Mouse (Mus musculus): ENCODE results near the gene Car5b.

Car5b gene

DNA sequence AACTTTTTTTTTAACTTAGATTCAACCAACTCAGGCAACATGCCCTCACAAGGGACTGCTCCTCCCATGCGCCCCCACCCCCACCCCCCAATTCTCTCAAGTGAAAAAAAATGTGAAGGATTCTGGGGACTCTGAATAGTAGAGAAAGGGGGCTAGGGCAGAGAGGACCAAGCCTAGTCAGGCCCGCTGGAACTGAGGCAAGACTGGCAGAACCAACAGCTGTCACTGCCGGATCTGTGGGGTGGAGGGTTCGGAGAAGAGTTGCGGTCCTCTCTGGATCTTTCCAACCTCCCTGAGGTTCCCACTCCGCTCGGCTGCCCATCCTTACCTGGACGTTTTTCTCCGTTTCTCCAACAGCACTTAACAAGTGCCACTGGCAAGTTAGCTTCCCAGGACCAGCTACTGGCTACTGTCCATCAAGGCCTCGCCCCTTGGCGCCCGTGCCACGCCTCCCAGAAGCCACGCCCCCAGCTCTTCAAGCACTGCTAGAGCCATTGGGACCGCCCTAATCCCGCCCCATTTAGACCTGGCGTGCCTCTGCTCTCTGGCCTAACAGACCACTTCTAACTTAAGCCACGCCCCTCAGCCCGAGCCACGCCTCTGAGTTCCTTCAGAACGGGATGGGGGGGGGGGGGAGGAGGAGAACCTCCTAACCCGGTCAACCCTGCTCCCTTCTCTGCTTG is at the start of gene Car5b:
Gene Car5b (minus strand): TSS at position 391 of the 683 bp plus-strand sequence.
- DNase-seq: peak; percentile 43

DNA sequence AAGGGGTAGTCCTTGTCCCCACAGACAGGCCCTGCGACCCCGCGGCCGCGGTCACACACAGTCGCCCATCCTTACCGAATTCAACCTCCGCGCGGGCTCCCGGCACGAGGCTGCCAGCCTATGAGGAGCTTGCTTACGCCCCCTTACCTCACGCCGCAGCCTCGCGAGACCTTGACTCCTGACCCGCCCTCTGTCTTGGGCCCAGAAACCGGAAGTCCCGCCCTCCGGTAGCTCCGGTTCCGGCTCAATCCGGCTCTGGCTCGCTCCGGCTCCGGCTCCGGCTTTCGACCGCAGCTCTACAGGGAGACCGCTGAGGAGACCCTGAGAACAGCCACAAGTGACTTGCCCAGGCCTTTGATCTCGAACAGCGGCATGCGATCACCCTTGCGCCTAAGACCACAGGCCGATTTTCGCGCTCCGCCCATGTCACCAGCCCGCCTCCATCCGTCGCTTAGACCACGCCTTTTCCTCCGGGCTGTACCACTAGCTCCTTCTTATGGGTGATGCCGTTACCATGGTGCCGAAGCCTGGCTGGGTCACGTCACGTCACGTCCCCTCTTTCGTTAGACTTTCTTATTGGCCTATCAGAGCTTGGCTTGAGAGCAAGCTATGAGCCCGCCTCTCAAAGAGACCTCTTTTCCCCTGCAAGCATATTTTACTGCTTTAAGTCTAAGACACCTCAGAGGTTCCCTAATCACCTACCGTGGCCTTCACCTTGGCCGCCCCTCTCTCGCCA is 48.4 kb upstream of the Car5b start, which contains the start of gene Siah1b:
Gene Siah1b (minus strand): TSS at position 454 of the 736 bp plus-strand sequence.
- peak; percentile 96 for DNase-seq

DNA sequence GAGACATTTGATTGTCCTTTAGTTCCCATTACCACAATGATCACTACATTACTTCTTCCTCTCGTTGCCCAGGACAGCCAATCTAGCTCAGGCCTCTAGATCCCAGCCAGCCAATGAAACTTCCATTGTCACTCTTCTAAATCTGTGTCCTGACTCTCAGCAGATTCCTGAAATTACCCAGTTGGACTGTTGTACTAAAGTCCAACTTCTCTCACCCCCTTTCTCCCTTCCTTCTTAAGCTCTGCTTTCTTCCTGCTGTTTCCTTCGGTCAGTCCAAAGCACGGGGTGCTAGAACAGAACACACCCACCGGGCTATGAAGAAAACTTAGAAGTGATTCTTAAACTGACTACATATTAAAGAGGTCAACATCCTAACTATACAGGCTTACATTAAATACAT is 41.2 kb upstream of the Car5b start:
- no peak for DNase-seq

DNA sequence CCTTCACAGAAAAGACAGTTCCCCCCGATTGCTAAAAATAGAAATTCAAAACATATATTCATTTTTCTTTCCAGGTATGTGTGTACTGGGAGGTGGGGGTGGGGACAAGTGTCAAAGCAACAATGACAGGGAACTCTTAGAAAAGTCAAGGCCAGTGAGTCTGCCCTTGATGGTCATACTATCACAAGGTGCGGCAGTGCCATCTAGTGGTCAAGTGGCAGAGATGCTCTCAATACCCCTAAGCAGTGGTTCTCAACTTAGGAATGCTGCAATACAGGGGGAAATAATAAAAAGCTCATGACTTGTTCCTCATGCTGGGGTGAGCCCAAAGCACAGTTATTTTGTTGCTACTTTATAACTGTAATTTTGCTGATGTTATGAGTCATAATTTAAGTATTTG is 38.4 kb upstream of the Car5b start:
- DNase-seq: peak; percentile 35

DNA sequence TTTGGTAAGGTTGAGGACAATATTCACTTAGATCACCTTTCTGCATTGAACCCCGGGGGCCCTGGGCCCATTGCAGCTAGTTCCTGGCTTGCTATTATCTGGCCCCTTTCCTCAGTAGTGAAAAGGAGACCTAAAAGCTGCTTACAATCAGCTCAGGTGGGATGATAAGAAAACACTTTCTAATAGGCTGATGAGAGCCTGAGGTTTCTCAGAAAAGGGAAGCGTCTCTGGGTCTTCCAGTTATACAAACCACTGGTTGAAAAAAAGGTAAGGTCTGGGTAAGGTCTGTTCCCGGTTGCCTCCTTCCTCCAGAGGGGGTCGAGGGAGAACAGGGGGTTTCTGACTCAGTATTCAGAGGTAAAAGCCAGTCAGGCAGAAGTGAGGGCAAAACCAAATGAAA is 31.3 kb upstream of the Car5b start:
- no peak for DNase-seq

DNA sequence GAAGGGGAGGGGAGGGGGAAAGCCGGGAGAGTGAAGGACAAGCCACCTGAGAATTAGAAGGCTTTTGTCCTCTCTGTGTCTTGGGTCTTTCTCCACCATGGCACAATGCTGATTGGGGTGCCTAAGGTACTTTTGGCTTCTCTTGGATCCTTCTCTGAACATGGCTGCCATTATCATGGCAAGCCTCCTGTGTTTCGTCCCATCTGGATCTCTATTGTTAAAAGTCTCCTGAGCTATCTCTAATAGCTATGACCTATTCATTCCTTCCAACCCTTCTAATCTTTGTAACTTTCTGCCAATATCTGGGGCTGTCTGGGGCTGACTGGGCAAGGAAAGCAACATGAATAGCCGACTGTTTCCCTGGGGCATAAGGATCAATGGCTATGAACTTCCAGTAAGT is 30.7 kb upstream of the Car5b start:
- DNase-seq: no peak

DNA sequence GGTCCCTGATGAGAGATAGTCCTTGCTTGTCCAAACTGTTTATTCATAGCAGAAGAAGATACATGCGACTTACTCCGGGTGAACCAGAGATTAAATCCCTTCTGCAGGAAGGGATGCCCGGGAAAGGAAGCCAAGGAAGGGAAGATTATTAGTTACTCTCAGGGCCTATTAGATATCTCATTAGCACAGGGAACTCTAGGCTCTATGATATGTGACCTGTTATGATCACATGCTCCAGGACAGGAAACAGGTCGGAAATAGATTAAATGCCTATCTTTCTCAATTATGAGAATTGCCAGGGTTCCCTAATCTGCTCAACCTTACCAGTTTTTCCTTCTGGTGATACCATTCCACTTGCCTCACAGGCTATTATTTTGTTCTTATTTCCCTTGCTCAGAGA is 27.9 kb upstream of the Car5b start:
- DNase-seq: no peak

DNA sequence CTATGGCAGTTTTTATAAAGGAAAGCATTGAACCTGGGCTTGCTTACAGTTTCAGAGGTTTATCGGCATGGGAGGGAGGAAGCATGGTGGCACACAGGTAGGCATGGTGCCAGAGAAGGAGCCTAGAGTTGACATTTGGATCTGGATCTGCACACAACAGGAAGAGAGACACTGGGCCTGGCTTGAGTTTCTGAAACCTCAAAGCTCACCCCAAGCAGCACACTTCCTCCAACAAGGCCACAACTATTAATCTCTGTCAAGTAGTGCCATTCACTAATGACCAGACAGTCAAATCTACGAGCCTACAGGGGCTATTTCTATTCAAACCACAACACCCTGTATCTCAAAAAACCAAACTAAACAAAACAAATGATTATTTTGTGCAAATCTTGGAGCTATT is 18.9 kb upstream of the Car5b start:
- no peak for DNase-seq

DNA sequence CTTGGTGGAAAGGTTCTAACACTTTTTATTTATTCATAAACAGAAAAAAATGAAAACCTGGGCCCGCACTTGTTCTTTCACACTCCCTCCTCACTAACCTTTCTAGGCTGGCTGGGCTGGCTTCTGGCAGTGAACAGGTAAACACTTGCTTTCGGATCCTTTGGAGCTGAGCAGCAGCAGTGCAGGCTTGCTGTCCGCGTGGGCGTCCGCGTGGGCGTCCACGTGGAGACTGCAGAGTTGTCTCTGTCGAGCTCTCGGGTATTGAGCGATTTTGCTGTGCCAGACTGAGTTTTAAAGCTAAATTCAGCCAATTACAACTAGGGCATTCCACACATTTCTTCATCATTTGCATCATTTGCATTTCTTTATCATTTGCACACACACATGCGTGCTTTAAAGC is 14.3 kb upstream of the Car5b start:
- DNase-seq: no peak

DNA sequence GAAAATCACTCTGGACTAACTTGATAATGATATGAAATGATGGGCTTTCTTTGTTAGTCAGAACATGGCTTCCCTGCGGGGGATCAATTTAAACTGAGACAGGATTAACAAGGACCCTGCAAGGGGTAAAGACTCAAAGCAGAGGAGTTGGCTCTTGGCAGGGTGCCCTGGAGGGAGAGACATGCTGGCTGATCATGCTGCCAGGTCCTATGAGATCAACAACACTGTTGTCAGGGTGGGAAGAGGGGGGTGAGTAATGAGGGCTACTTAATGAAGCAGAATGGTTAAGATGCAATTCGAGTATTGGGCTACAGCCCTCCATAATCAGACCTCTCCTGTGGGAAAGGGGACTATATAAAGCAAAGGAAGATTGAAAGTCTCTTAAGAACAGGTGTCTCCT is 11.1 kb upstream of the Car5b start:
- DNase-seq: no peak

DNA sequence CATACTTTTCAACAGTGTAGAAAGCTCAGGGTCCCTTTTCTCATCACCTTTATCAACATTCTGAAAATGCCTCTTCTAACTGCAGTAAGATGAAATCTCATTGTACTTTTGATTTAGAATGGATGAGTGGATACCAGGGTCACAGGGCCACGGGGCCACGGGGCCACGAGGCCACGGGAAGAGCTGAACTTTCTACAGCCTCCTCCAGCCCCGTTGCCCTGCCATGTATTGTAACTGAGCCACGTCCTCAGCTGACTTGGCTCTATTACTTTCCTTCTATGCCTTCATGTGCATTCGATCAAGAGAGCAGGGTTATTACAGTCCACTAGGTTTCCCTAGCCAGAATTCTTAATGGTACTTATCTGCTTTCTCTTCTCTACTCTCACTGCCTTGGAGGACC is 8.1 kb upstream of the Car5b start:
- DNase-seq: no peak

DNA sequence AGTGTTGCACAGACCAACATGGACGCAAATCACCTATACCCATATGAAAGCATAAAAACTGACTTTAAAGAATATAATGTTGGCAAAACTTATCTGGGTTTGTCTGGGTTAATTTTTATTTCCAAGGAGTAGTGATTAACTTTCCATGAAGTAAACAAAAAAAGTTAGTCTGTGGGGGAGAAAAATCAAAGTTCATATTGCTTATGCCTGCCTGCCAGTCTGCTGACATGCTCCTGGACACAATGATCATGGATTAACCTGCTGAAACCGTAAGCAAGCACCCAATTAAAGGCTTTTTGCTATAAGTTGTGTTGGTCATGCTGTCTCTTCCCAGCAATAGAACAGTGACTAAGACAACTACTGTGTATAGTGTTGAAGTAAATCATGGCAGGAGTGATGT is 7.6 kb upstream of the Car5b start:
- DNase-seq: no peak

DNA sequence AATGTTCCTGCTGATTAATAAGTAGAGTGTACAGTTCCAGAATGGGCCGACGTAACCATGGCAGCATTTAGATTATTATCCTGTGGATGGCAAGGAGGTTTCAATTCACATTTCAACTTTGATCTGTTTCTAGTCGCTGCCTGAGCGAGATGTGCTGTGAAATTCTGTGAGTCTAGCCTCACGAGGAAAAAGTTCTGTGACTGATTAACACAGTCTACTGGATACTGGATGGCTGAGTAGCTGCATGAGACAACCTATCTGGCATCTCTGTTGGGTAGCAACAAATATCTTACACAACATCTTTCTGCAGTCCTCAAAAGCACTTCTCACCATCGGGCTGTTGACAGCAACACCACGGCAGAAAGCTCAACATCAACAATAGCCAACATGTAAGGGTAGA is 4.7 kb upstream of the Car5b start:
- no peak for DNase-seq

DNA sequence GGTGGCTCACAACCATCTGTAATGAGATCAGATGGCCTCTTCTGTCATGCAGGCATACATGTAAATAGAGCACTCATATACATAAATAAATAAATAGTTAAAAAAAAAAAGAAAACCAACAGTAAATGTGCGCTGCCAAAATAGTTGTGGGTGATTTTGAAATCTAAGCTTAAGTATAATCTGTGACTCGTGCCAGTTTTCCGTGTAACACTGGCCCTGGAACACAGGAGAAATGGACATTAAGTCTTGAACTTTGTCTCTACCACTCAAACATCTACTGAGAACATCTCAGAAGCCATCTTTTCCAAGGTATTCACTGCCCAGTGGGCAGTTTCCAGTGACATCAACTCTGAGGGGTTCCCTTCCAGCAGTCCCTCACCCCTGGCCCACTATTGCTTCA is 12.2 kb downstream of the Car5b start:
- DNase-seq: no peak

DNA sequence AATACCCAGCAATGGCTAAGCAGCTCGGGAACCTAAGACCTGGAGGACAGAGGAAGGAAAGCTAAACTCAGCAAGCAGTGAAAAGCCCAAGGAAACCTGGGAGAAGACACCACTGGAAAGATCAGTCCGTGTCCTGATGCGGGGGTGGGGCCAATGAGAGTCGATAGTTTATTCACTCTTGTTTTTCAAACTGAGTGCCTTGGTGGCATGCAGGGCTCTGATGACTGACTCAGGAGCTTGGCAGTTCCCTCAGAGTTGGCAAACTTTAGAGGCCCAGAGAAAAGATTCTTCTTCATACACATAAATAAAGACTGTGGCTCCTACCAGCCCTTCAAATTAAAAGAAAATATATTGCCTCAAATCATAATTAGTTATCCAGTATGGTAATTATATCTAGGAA is 12.8 kb downstream of the Car5b start:
- no peak for DNase-seq

DNA sequence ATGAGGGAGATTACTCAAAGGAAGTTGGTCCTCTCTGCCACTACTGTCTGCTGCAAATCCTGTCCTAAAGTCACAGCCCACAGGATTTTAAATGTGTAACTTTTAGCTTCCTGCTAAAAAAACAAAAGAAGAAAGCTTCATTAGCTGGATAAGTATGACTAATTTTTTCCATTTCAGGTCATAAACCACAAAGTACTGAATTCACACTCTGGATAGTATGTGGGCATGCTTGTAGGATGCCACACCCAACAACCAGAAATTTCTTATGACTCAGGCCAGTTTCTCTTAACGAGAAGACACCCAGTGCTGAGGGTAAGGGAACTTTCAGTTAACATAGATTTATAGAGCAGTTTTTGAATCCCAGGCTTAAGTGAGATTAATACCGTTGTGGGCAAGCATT is 14.5 kb downstream of the Car5b start:
- DNase-seq: no peak

DNA sequence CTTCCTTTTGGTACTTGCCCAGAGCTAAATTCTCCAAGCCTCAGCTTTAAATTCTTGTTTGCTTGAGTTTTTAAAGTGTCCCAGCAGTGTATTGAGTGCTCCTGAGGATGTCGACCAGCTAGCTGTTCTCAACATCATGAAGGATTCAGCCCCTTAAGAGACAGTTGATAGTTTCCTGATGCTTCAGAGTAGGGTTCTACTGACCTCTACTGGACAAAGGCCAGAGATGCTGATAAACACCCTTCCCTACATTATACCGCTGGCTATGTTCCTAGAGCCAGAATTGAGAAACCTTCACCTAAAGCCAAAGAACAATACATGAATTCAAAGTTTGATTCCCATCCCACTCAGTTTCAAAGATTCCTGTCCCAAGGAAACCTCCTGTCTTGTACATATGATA is 23.0 kb downstream of the Car5b start:
- DNase-seq: peak; percentile 2

DNA sequence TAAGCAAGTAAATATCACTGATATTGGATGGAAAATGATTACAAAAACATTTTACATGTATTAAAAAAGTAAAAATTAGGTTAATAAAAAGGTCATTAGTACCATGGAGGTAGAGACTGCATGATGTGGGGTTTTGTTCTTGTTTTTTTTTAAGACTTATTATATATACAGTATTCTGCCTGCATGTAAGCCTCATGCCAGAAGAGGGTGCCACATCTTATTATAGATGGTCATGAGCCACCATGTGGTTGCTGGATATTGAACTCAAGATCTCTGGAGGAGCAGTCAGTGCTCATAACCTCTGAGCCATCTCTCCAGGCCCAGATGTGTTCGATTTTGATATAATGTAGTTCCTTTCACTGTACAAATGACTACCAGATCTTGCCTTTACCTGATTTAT is 27.9 kb downstream of the Car5b start:
- DNase-seq: no peak

DNA sequence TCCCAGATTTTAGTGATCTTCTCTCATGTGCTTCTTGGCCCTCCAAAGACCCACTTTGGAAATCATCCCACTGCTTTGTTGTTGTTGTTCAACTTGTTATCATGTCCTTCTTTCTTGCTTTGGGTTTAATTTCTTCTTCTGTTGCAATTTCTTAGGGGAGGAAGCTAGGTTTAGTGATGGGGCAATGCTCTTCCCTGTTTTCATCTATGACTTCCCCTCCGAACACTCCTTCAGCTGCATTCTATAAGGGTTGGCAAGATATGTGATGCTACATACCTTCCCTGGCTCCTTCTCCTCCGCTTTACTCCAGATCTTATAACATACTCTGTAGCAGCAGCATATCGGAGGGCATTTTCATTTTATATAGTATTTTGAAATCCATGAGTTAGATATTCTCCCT is 31.0 kb downstream of the Car5b start:
- no peak for DNase-seq

DNA sequence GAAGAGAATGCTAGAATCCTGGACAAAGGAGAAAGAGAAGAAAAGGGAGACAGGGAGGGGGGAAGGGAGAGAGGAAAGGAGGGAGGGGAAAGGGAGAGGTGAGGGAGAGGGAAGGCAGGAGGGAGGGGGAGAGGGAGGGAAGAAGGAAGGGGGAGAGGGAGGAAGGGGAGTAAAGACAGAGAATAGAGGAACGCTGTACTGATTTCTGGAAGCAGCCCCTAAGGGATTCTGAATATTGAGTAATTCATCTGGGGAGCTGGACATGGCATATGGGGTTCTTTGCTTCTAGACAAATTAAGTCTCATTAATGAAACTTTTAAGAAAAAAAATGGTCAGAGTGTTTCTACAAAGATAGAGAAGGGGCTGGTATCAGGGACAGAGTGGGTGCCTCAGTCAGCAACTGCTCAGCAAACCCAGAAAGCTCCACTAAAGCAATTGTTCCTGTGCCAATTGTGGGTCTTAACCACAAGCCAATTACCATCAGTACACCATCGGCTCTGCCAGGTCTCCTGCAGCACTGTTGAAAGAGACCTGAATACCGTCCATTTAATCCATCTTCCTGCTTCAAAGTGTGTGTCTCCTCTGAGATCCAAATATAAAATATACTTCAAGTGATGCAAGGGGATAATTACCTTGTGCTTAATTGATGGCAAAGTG is 40.0 kb downstream of the Car5b start:
- DNase-seq: no peak

DNA sequence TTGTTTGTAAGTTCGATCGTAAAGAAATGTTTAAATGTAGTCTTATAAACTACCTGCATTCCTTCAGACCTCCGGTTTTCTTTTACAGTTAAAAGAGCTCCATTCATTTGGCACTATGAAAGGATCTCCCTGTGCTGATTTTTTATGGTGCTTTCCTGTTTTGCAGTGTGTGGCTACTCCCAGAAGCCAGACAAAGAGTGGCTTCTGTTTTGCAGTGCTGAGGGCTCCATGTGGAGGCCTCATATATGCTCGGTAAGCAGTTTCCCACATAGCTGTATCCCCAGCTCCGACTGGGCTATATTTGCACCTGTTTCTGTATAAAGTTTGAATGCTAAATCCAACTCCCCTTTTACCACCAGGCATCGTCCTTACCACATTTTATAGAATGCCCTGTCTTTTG is 45.7 kb downstream of the Car5b start:
- no peak for DNase-seq

DNA sequence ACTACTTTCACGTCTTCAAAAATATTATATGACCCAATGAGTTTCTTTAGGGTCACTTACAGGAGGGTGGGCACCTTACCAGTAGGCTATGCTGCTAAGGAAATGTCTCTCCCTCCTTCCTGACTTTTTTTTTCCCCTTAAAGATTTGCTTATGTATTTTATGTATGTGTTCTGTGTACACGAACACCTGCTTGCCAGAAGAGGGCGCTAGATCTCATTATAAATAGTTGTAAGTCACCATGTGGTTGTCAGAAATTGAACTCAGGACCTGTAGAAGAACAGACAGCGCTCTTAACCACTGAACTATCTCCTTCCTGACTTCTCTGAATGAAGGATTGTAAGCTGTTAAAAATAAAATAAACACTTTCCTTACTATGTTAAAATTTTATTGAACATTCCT is 46.3 kb downstream of the Car5b start:
- no peak for DNase-seq

DNA sequence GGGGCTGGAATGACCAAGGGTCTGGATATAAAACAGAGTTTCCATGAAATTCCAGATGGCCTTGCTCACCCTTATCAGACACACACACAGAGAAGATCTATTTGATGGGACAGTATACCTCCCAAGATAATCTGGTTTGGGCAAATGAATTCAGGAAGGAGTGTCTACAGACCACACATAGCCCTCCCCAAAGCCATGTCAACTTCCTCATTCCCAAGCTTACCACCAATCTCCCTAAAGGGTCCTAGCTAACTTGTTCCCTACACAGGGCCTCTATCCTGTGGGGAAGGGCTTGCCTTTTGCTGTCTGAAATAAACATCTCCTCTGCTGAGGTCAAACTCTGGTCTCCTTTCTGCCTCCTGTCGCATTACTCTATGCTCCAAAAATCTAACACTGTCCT is 46.7 kb downstream of the Car5b start:
- no peak for DNase-seq

DNA sequence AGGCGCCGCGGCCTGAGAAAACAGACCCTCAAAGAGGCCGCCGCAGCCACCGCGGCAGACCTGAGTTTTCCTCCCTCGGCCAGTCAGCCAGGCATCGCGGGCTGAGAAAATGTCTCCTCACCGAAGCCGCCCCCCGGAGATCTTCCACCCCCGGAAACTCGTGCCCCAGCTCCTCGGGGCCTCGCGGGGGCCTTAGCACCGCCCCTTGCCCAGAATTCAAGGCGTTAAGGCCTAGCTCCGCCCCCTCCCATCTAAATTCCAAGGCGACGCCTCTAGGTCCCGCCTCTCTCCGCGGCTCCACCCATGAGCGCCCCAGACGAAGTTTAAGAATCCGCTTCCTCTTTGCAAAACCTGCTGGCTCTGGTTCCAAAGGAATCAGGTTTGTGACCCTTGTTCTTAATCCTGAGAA is 69.3 kb downstream of the Car5b start, which contains the start of gene Zrsr2:
Gene Zrsr2 (minus strand): TSS at position 195 of the 409 bp plus-strand sequence.
- peak; percentile 85 for DNase-seq
